Mouse (Mus musculus): ENCODE data around the gene Btbd35f30.
"Not testable (repeated sequence)": the region's sequence is repeated elsewhere in the genome, so short reads cannot be mapped to it uniquely, and the experiment has no call there.

Gene Btbd35f30

DNA sequence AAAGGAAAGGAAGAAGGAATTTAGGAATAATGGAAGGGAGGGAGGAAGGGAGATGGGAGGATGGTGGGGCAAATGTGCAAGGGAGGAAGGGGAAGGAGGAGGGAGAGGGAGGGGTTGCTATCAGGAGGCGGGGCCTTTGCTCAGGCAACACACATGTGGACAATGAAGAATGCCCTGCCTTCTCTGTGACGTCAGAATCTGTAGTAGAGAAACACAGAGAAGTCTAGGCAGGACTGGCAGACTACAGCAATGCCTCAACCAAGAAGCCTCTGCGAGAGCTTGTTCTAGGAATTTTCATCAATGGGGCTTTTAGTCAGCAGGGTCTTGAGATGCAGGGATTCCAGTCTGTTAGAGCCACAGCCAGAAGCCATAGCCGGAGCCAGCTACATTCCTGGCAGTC, at the start of gene Btbd35f30:
Gene Btbd35f30, plus strand, starts transcription at position 301 of the 400 bp plus-strand sequence.
- in situ Hi-C loops (cut with MboI, MseI): not testable (repeated sequence)

DNA sequence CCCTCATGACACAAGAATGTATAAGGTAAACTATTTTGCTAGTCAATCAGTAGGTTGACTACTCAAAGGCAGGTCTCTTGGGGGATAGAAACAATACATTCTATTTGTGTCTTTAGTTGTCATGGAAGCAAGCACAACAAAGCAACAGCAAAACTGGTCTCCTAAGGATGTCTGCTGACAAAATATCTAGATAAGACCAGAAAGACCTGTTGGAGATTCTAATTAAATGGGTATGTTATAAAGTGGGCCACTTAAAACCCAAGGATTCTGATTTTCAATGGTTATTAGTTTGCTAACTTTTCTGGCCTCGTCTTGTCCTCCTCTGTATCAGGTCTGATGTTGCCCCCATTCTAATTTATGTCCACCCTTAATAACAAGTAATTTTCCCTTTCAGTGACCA, 47.0 kb downstream of the Btbd35f30 start, which contains the start of gene Gm21789:
Gene Gm21789, plus strand, starts transcription at position 301 of the 400 bp plus-strand sequence.
- in situ Hi-C loops (cut with MboI, MseI): not testable (repeated sequence)

Data from T-helper 2 cell (primary cell).